Mouse (Mus musculus) splenic B cell, adult 2 months (primary cell): Measurements from ENCODE around the gene Zfhx3.

Source experiments
- DNase-seq: peaks from one replicate; pipeline ENCODE4 v3.0.0-alpha.2; 2011; ENCODE audit warnings: low read depth, low spot score
- H3K27me3 ChIP-seq: 2 replicates; pipeline ENCODE4 v1.6.1; 2012; ENCODE audit warnings: mild to moderate bottlenecking, low read length, moderate library complexity, mixed read lengths; ENCODE audit not compliant: control insufficient read depth, poor library complexity, insufficient read depth, severe bottlenecking
- H3K36me3 ChIP-seq: 2 replicates; pipeline ENCODE4 v1.6.1; 2012; ENCODE audit warnings: mild to moderate bottlenecking, low read length, moderate library complexity, mixed read lengths; ENCODE audit not compliant: control insufficient read depth, poor library complexity, insufficient read depth, severe bottlenecking

Gene Zfhx3

GRCm38 (mm10) chr8:108034070-108034469 lies 91.6 kb downstream of the Zfhx3 start:
- Histone ChIP-seq H3K36me3 (no peaks in the 10 kb centered on the region), H3K27me3 (no peaks in the 10 kb centered on the region)
- no peak for DNase-seq

DNA sequence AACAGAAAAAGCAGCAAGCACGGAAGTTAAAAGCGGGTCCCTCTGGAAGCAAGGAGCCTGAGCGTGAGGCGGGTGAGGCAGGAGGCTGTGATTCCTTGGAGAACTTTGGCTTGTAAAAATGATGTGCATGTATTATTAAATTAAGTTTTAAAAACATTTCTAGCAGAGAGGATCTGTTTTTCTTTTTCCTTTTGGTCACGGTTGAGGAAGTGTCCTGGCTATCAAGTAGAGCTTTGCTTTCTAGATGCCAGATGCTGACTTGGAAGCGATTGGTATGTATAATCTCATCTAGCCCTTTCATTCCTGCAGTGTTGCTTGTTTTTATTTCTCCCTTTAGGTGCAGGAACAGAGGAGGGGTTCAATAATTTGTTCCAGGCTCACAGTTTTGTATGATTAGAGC lies 92.3 kb downstream of the Zfhx3 start:
- no peak for DNase-seq
- H3K36me3 ChIP-seq: no peaks in the 10 kb centered on the region
- H3K27me3 ChIP-seq: no peaks in the 10 kb centered on the region

DNA sequence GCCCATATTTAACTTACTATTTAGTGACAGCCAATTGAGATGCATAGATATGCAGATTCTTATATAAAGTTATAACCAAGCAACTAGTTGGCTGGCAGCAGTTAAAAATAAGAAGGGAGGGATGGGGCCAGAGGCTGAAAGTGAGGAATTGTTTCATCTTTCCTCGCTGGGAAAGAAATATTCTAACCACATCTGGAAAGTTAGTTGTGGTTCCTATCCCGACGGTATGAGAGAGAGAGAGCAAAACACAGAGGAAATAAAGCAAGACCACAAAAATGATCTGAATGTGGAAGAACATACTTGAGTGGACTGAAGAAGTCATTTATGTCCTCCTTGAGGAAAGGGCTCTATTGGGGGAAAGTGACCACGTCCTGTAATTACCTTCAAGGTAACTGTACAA lies 101.2 kb downstream of the Zfhx3 start:
- Histone ChIP-seq H3K27me3 (no peaks in the 10 kb centered on the region), H3K36me3 (no peaks in the 10 kb centered on the region)
- no peak for DNase-seq

GRCm38 (mm10) chr8:108044185-108044584 lies 101.7 kb downstream of the Zfhx3 start:
- H3K27me3 ChIP-seq: no peaks in the 10 kb centered on the region
- no peaks in the 10 kb centered on the region for H3K36me3 ChIP-seq
- DNase-seq: no peak

GRCm38 (mm10) chr8:108056241-108056640 lies 113.8 kb downstream of the Zfhx3 start:
- Histone ChIP-seq H3K36me3 (no peaks in the 10 kb centered on the region), H3K27me3 (no peaks in the 10 kb centered on the region; the same call in 1 of the 2 replicates)
- no peak for DNase-seq

DNA sequence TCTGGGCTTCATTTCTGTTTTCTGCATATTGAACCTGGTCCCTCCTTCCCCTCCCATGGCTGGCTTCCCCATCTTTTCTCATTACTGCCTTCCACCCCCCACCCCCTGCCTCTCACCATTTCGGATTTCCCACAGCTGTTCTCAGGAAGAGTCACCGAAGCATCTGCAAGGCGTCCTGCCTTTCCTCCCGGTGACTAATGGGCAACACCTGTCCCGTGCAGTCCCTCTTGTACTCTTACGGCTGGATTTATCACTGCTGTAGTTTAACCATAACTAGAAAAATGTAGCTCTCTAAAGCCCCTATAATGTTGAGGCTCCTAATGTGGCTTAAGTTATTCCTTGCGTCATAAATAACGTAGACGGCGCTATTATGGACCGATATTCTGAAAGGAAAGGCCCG lies 119.5 kb downstream of the Zfhx3 start:
- DNase-seq: no peak
- no peaks in the 10 kb centered on the region for H3K27me3 ChIP-seq
- no peaks in the 10 kb centered on the region for H3K36me3 ChIP-seq

- H3K27me3 ChIP-seq: no peaks in the 10 kb centered on the region
- DNase-seq: no peak
- no peaks in the 10 kb centered on the region for H3K36me3 ChIP-seq
These were observed 124.7 kb downstream of the Zfhx3 start for GRCm38 (mm10) chr8:108067111-108067510.

GRCm38 (mm10) chr8:108068195-108068594 lies 125.8 kb downstream of the Zfhx3 start:
- H3K36me3 ChIP-seq: no peaks in the 10 kb centered on the region
- H3K27me3 ChIP-seq: no peaks in the 10 kb centered on the region
- no peak for DNase-seq

DNA sequence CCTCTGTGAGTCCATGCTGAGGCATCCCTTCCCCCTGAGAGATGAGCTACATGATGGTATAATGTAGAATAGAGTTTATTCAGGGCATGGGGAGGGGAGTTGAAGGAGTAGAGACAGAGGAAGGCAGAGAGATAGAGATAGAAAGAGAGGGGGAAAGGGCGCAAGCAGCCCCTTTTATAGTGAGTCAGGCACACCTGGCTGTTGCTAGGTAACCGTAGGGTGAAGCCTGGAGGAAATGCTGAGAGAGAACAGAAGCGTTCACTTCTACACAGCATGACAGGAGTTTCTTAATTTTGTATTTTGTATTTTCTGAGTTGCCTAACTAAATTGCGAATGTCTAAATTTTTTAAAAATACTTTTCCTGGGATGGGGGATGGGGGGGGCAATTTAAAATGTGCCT lies 128.0 kb downstream of the Zfhx3 start:
- Histone ChIP-seq H3K27me3 (no peaks in the 10 kb centered on the region), H3K36me3 (no peaks in the 10 kb centered on the region)
- no peak for DNase-seq

DNA sequence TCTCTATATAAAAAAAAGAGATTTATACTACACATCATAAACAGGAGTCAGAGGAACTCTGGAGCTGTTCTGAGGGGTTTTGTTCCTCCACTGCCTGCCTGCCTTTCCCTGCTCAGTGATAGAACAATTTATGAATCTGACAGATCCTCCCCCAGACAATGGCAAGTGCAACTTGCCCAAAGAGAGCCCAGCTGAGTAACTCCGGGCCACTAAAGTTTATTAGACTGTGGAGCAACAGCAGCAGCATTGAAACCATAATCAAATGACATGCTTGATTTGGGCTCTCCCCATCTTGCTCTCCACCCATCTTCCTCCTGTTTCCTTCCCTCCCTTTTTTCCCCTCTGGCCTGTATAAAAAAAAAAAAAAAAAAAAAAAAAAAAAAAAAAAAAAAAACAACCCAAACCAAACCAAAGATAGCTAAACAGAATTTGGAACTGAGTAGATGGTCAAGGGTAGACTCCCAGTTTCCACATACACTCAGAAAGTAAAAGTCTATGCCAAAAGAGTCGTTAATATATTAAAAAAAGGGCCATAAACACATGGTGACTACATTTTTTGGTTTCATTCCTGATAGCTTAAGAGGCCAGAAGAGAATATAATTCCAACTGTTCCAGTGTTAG lies 129.8 kb downstream of the Zfhx3 start:
- Histone ChIP-seq H3K36me3 (no peaks in the 10 kb centered on the region), H3K27me3 (no peaks in the 10 kb centered on the region)
- no peak for DNase-seq

GRCm38 (mm10) chr8:108072853-108073252 lies 130.4 kb downstream of the Zfhx3 start:
- no peak for DNase-seq

GRCm38 (mm10) chr8:108075176-108075575 lies 132.7 kb downstream of the Zfhx3 start:
- H3K36me3 ChIP-seq: no peaks in the 10 kb centered on the region
- no peak for DNase-seq
- H3K27me3 ChIP-seq: no peaks in the 10 kb centered on the region

More at GRCm38 (mm10) chr8:108072853-108073252, 130.4 kb downstream of the Zfhx3 start:
- Histone ChIP-seq H3K27me3 (no peaks in the 10 kb centered on the region), H3K36me3 (no peaks in the 10 kb centered on the region)

DNA sequence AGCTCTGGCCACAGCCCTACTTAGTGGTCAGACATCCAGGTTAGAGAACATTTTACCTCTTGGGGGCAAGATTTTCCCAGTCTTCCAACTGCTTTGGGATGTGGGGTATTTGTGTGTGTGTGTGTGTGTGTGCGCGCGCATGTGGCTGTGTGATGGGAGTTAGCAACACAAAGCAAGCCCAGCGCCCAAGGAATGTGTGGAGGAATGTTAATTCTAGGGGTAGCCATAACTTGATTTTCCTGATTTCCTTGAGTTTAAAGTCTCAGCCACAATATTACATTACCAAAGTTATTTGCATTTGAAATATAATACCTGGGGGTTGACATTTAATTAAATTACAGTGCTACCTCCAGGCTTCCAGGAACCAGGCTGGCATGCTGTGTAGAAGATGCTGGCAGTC lies 136.3 kb downstream of the Zfhx3 start:
- Histone ChIP-seq H3K36me3 (no peaks in the 10 kb centered on the region), H3K27me3 (no peaks in the 10 kb centered on the region)
- DNase-seq: no peak

DNA sequence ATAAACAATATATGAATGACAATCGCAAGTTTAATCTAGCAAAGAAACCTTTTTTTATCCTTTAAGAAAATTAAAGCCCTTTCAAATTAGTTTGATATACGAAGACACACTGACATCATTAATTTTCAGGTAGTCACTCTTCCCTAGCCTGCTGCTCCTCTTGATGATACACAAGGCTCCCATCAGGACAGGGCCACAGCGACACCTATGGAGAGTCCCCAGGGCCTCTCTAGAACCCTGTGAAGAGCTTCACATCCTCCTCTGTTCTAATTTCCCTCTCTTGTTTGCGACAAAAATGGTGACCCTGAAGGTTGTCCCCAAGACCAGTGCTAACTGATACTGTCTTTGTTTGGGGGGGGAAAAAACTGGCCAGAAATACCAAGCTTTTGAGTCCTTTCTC lies 144.5 kb downstream of the Zfhx3 start:
- Histone ChIP-seq H3K36me3 (no peaks in the 10 kb centered on the region), H3K27me3 (no peaks in the 10 kb centered on the region)
- DNase-seq: no peak

DNA sequence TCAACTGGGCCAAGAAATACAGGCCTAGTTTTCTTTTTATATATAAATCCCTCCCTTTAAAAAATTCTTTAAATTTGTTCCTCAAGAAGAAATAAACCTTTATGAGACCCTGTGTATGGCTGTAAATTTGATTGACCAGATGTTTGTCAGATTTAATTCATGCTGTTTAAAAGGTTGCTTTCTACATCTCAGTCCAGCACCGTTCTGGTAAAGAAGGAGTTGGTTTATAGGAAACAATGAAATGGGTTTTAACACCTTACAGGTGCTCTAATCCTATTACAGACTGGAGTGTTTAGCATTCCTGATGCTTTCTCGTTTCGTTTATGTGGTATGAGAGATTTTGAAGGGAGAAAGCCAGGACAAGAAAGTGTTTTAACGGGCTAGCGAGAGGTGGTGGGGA lies 147.2 kb downstream of the Zfhx3 start:
- Histone ChIP-seq H3K36me3 (no peaks in the 10 kb centered on the region), H3K27me3 (no peaks in the 10 kb centered on the region)
- DNase-seq: no peak

- no peaks in the 10 kb centered on the region for H3K27me3 ChIP-seq
- DNase-seq: no peak
- H3K36me3 ChIP-seq: no peaks in the 10 kb centered on the region
These were observed 156.2 kb downstream of the Zfhx3 start for GRCm38 (mm10) chr8:108098598-108098997.
